Mouse (Mus musculus) MEL (cell line): ENCODE results near the gene Tyms. TPM values are rescaled to one million over a fixed set of nuclear protein-coding genes. Genes with fewer than 3 reads are reported as not detected.

ENCODE experiments used
- DNase-seq: peaks from one replicate; pipeline ENCODE4 v3.0.0; 2011; ENCODE audit warnings: low read depth, low spot score
- H3K27ac ChIP-seq: 2 replicates; pipeline ENCODE4 v1.5.1; 2012; ENCODE audit warnings: low read depth, mild to moderate bottlenecking, control low read depth, low read length, moderate library complexity; ENCODE audit not compliant: control insufficient read depth
- H3K27me3 ChIP-seq, 2 experiments: fragments of 150-350 bp in 1 of 2; sonication (generic) in 1 of 2; 2 replicates each; pipeline ENCODE4 v1.6.1; 2012; ENCODE audit warnings: low read length in 2 of 2, mild to moderate bottlenecking in 2 of 2, improper control_type of control experiment in 1 of 2, moderate library complexity in 1 of 2; ENCODE audit not compliant: insufficient read depth in 2 of 2, control insufficient read depth in 1 of 2
- H3K36me3 ChIP-seq, 2 experiments: 2 replicates each; pipeline ENCODE4 v1.6.1; 2012 to 2014; ENCODE audit warnings: low read length in 2 of 2, improper control_type of control experiment in 1 of 2, inconsistent platforms in 1 of 2, mild to moderate bottlenecking in 1 of 2; ENCODE audit not compliant: insufficient read depth in 2 of 2, control insufficient read depth in 1 of 2
- H3K4me1 ChIP-seq, 2 experiments: fragments of 150-350 bp in 1 of 2; sonication (generic) in 1 of 2; 2 replicates each; pipeline ENCODE4 v1.6.1; 2012; ENCODE audit warnings: low read length in 2 of 2, improper control_type of control experiment in 1 of 2, mild to moderate bottlenecking in 1 of 2; ENCODE audit not compliant: insufficient read depth in 2 of 2, control insufficient read depth in 1 of 2
- H3K4me3 ChIP-seq, 2 experiments: fragments of 150-350 bp in 1 of 2; sonication (generic) in 1 of 2; 2 replicates each; pipeline ENCODE4 v1.5.1; 2012; ENCODE audit warnings: low read depth in 2 of 2, low read length in 2 of 2, mild to moderate bottlenecking in 2 of 2, moderate library complexity in 2 of 2, control low read depth in 1 of 2, improper control_type of control experiment in 1 of 2; ENCODE audit not compliant: control insufficient read depth in 1 of 2, insufficient read depth in 1 of 2
- H3K79me2 ChIP-seq: 2 replicates; pipeline ENCODE4 v1.6.1; 2012; ENCODE audit warnings: mild to moderate bottlenecking, low read length, moderate library complexity; ENCODE audit not compliant: control insufficient read depth, poor library complexity, insufficient read depth
- H3K9ac ChIP-seq: 2 replicates; pipeline ENCODE4 v1.6.1; 2012; ENCODE audit warnings: low read depth, mild to moderate bottlenecking, control low read depth, low read length, moderate library complexity; ENCODE audit not compliant: control insufficient read depth, poor library complexity, severe bottlenecking
- H3K9me3 ChIP-seq: fragments of 150-350 bp; sonication (generic); replicated peaks from 2 replicates; pipeline ENCODE4 v1.6.1; 2012; ENCODE audit warnings: mild to moderate bottlenecking, low read length, improper control_type of control experiment, moderate library complexity; ENCODE audit not compliant: insufficient read depth
- BHLHE40 ChIP-seq: IDR thresholded peaks from 2 replicates; pipeline ENCODE4 v1.6.1; 2012; ENCODE audit warnings: low read depth, mild to moderate bottlenecking, inconsistent platforms, low read length, improper control_type of control experiment, borderline replicate concordance
- CHD1 ChIP-seq: IDR thresholded peaks from 2 replicates; pipeline ENCODE4 v1.6.1; 2012; ENCODE audit warnings: low read depth, mild to moderate bottlenecking, inconsistent platforms, low read length, improper control_type of control experiment
- CTCF ChIP-seq, 3 experiments: IDR thresholded peaks in 2 of 3; conservative IDR thresholded peaks in 1 of 3; 2 replicates each; pipeline ENCODE4 v1.5.1; 2011 to 2012; ENCODE audit warnings: low read length in 3 of 3, low read depth in 2 of 3, mild to moderate bottlenecking in 2 of 3, improper control_type of control experiment in 1 of 3, inconsistent platforms in 1 of 3, mixed read lengths in 1 of 3, moderate library complexity in 1 of 3; ENCODE audit not compliant: control insufficient read depth in 1 of 3, insufficient read depth in 1 of 3, poor library complexity in 1 of 3, severe bottlenecking in 1 of 3
- E2F4 ChIP-seq: IDR thresholded peaks from 2 replicates; pipeline ENCODE4 v1.6.1; 2011; ENCODE audit warnings: low read depth, low read length, improper control_type of control experiment, borderline replicate concordance
- ELF1 ChIP-seq: IDR thresholded peaks from 2 replicates; pipeline ENCODE4 v1.6.1; 2014; ENCODE audit warnings: low read depth, mild to moderate bottlenecking, inconsistent platforms, low read length, improper control_type of control experiment, moderate library complexity
- EP300 ChIP-seq, 2 experiments: IDR thresholded peaks; 2 replicates each; pipeline ENCODE4 v1.6.1; 2011; ENCODE audit warnings: improper control_type of control experiment in 2 of 2, low read length in 2 of 2, low read depth in 1 of 2, mild to moderate bottlenecking in 1 of 2
- GATA1 ChIP-seq: IDR thresholded peaks from 2 replicates; pipeline ENCODE4 v1.6.1; 2011; ENCODE audit warnings: low read depth, low read length, improper control_type of control experiment
- HCFC1 ChIP-seq: IDR thresholded peaks from 2 replicates; pipeline ENCODE4 v1.6.1; 2012; ENCODE audit warnings: low read depth, mild to moderate bottlenecking, inconsistent platforms, low read length, improper control_type of control experiment, moderate library complexity
- JUND ChIP-seq: IDR thresholded peaks from 2 replicates; pipeline ENCODE4 v1.6.1; 2011; ENCODE audit warnings: low read depth, mild to moderate bottlenecking, improper control_type of control experiment, low read length
- MAZ ChIP-seq: IDR thresholded peaks from 2 replicates; pipeline ENCODE4 v1.6.1; 2012; ENCODE audit warnings: low read depth, mild to moderate bottlenecking, inconsistent platforms, low read length, improper control_type of control experiment
- MXI1 ChIP-seq: IDR thresholded peaks from 2 replicates; pipeline ENCODE4 v1.6.1; 2011; ENCODE audit warnings: mild to moderate bottlenecking, low read depth, low read length, improper control_type of control experiment
- MYB ChIP-seq: IDR thresholded peaks from 2 replicates; pipeline ENCODE4 v1.6.1; 2011; ENCODE audit warnings: mild to moderate bottlenecking, low read depth, low read length, improper control_type of control experiment
- MYC ChIP-seq: IDR thresholded peaks from 2 replicates; pipeline ENCODE4 v1.6.1; 2011; ENCODE audit warnings: low read depth, mild to moderate bottlenecking, low read length, improper control_type of control experiment, moderate library complexity
- NELFE ChIP-seq: IDR thresholded peaks from 2 replicates; pipeline ENCODE4 v1.6.1; 2011; ENCODE audit warnings: low read depth, low read length, improper control_type of control experiment
- NRF1 ChIP-seq: IDR thresholded peaks from 2 replicates; pipeline ENCODE4 v1.6.1; 2014; ENCODE audit warnings: low read depth, mild to moderate bottlenecking, inconsistent platforms, low read length, improper control_type of control experiment, moderate library complexity; ENCODE audit not compliant: poor library complexity, insufficient read depth, severe bottlenecking
- POLR2A ChIP-seq, 2 experiments: IDR thresholded peaks; 2 replicates each; pipeline ENCODE4 v1.6.1; 2011 to 2012; ENCODE audit warnings: low read length in 2 of 2, mild to moderate bottlenecking in 2 of 2, control low read depth in 1 of 2, improper control_type of control experiment in 1 of 2, low read depth in 1 of 2, moderate library complexity in 1 of 2; ENCODE audit not compliant: control insufficient read depth in 1 of 2, insufficient read depth in 1 of 2, poor library complexity in 1 of 2
- POLR2AphosphoS2 ChIP-seq: IDR thresholded peaks from 2 replicates; pipeline ENCODE4 v1.6.1; 2011; ENCODE audit warnings: low read length, improper control_type of control experiment
- POLR2AphosphoS5 ChIP-seq: IDR thresholded peaks from 2 replicates; pipeline ENCODE4 v1.6.1; 2012; ENCODE audit warnings: low read depth, borderline replicate concordance, mild to moderate bottlenecking, inconsistent platforms, low read length, moderate library complexity, mixed read lengths
- RCOR1 ChIP-seq: IDR thresholded peaks from 2 replicates; pipeline ENCODE4 v1.6.1; 2012; ENCODE audit warnings: low read depth, mild to moderate bottlenecking, inconsistent platforms, low read length, improper control_type of control experiment
- SMC3 ChIP-seq: IDR thresholded peaks from 2 replicates; pipeline ENCODE4 v1.6.1; 2011; ENCODE audit warnings: low read depth, low read length, improper control_type of control experiment
- TAL1 ChIP-seq: IDR thresholded peaks from 2 replicates; pipeline ENCODE4 v1.6.1; 2012; ENCODE audit warnings: mild to moderate bottlenecking, inconsistent platforms, low read length, moderate library complexity, mixed read lengths
- TBP ChIP-seq: IDR thresholded peaks from 2 replicates; pipeline ENCODE4 v1.8.0; 2011; ENCODE audit warnings: low read depth, low read length, improper control_type of control experiment
- UBTF ChIP-seq: IDR thresholded peaks from 2 replicates; pipeline ENCODE4 v1.6.1; 2012; ENCODE audit warnings: low read depth, mild to moderate bottlenecking, inconsistent platforms, low read length, improper control_type of control experiment, moderate library complexity, borderline replicate concordance; ENCODE audit not compliant: insufficient read depth
- ZC3H11A ChIP-seq: IDR thresholded peaks from 2 replicates; pipeline ENCODE4 v1.6.1; 2012; ENCODE audit warnings: low read depth, mild to moderate bottlenecking, inconsistent platforms, low read length, improper control_type of control experiment
- ZKSCAN1 ChIP-seq: IDR thresholded peaks from 2 replicates; pipeline ENCODE4 v1.6.1; 2012; ENCODE audit warnings: low read depth, mild to moderate bottlenecking, inconsistent platforms, low read length, improper control_type of control experiment, moderate library complexity
- ZNF384 ChIP-seq: IDR thresholded peaks from 2 replicates; pipeline ENCODE4 v1.6.1; 2012; ENCODE audit warnings: low read depth, mild to moderate bottlenecking, inconsistent platforms, low read length, improper control_type of control experiment
- polyA plus RNA-seq, 2 experiments: library from polyadenylated mRNA; stranded (reverse) in 1 of 2; unstranded in 1 of 2; fragments of >175 nt in 1 of 2; fragments of >200 nt in 1 of 2; gene quantifications; 2 replicates each; pipeline versions ENCODE4 v1.2.1 to v1.2.4; 2012; ENCODE audit warnings: low replicate concordance in 2 of 2, low read depth in 1 of 2; ENCODE audit not compliant: insufficient read length in 2 of 2, insufficient read depth in 1 of 2, missing spikeins in 1 of 2
- total RNA-seq: library from RNA; depleted of rRNA; stranded (reverse); fragments of 300-350 nt; gene quantifications from 2 replicates; pipeline ENCODE4 v1.2.3, GENCODE M21; 2012

Gene Tyms
- total and polyA plus RNA-seq, 3 experiments, result 150 to 203 TPM; not detected in 1

GRCm38 (mm10) chr5:30098260-30098659 is 24.8 kb upstream of the Tyms start:
- Histone ChIP-seq H3K27me3 (no peaks in the 10 kb centered on the region), H3K4me3 (no peak overlapping the region), H3K9me3 (no peaks in the 10 kb centered on the region), H3K27ac (no peak overlapping the region), H3K36me3 (no peaks in the 10 kb centered on the region), H3K4me1 (no peaks in the 10 kb centered on the region), H3K79me2 (no peaks in the 10 kb centered on the region), H3K9ac (no peak overlapping the region)
- TF ChIP-seq POLR2AphosphoS2, result no peak
- no peak for TF ChIP-seq BHLHE40
- no peak for TF ChIP-seq MXI1
- no peak for TF ChIP-seq NRF1
- no peak for TF ChIP-seq RCOR1
- no peak for TF ChIP-seq MYB
- no peak for TF ChIP-seq JUND
- TF ChIP-seq POLR2AphosphoS5, result peak; percentile 78; the same call in 1 of the 2 replicates
- no peak for TF ChIP-seq EP300 (IDR thresholded peaks at IDR 0.05; ENCODE audit: low read depth in 1 of 2, low read length in 2 of 2)
- DNase-seq, result no peak

DNA sequence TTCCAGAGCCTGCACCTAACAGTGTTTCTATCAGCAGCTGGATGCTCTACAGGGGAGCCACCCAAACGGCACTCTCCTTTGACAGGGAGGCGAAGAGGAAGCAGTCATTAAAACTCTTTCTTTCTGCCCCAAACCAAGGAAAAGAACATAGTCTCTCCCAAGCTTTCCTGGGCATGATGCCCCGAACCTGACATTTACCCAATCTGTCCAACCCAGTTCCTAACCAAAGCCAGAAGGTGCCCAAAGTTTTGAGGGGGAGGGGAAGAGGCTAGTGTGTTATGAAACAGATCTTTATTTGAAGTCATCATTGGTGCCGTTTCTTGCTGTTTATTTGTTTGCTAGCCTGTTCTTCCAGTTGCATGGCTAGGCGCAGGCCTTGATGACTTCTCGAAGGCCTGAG is 22.3 kb upstream of the Tyms start:
- H3K4me1 ChIP-seq, result no peaks in the 10 kb centered on the region
- DNase-seq, result no peak
- no peak overlapping the region for H3K4me3 ChIP-seq
- H3K27ac ChIP-seq, result no peak overlapping the region
- H3K9ac ChIP-seq, result no peak overlapping the region
- TF ChIP-seq NELFE (no peak), JUND (no peak), TAL1 (no peak), HCFC1 (no peak), MYB (no peak)
- TF ChIP-seq, all 39 proteins: peak for 0
- no peaks in the 10 kb centered on the region; a peak in 1 of 4 replicates for H3K27me3 ChIP-seq
- H3K9me3 ChIP-seq, result no peaks in the 10 kb centered on the region
- no peaks in the 10 kb centered on the region for H3K36me3 ChIP-seq
- no peaks in the 10 kb centered on the region for H3K79me2 ChIP-seq

DNA sequence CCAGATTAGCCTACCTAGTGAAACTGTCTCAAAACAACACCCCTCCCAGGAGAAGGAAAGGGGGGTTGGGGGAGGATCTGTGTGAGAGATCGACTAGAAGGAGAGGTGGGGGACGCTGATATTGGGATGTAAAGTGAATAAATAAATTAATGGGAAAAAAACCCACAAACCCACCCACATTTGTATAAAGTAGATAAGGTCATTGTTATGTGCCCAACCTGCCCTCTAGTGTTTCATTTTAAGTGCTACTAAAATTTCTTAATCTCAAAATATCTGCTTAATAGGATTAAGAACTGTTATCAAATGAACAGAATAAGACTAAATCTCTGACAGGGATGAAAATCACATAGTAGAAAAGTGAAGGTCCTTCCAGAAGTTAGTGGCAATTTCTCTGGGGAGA is 21.0 kb upstream of the Tyms start:
- Histone ChIP-seq H3K4me3 (no peak overlapping the region), H3K79me2 (no peaks in the 10 kb centered on the region), H3K27ac (no peak overlapping the region), H3K9me3 (no peaks in the 10 kb centered on the region), H3K4me1 (no peaks in the 10 kb centered on the region), H3K36me3 (no peaks in the 10 kb centered on the region), H3K9ac (no peak overlapping the region), H3K27me3 (no peaks in the 10 kb centered on the region; a peak in 1 of 4 replicates)
- no peak for DNase-seq
- TF ChIP-seq ELF1, result no peak
- no peak for TF ChIP-seq TBP
- TF ChIP-seq GATA1, result peak; percentile 27; the same call in 1 of the 2 replicates
- TF ChIP-seq TAL1, result no peak
- peak; percentile 28; the same call in 1 of the 2 replicates for TF ChIP-seq ZC3H11A
- peak in 1 of 3 experiments; percentile 57; a peak in 2 of 6 replicates for TF ChIP-seq CTCF (IDR thresholded peaks at IDR 0.05 in 2 of 3, conservative IDR thresholded peaks at IDR 0.05 in 1 of 3; ENCODE audit: control insufficient read depth in 1 of 3, insufficient read depth in 1 of 3, low read depth in 2 of 3, low read length in 3 of 3, poor library complexity in 1 of 3, severe bottlenecking in 1 of 3)
- TF ChIP-seq NELFE, result no peak
- TF ChIP-seq MAZ, result no peak
- no peak for TF ChIP-seq UBTF
- peak; percentile 52 for TF ChIP-seq SMC3
- TF ChIP-seq E2F4, result no peak
- no peak for TF ChIP-seq MYC
- TF ChIP-seq MYB, result no peak
- no peak for TF ChIP-seq ZNF384
- TF ChIP-seq EP300 (IDR thresholded peaks at IDR 0.05; ENCODE audit: low read depth in 1 of 2, low read length in 2 of 2), result no peak
- TF ChIP-seq HCFC1, result no peak
- no peak for TF ChIP-seq ZKSCAN1
- TF ChIP-seq BHLHE40, result no peak
- no peak for TF ChIP-seq CHD1
- TF ChIP-seq POLR2A (IDR thresholded peaks at IDR 0.05; ENCODE audit: control insufficient read depth in 1 of 2, insufficient read depth in 1 of 2, low read depth in 1 of 2, low read length in 2 of 2, poor library complexity in 1 of 2), result no peak
